Mouse (Mus musculus) heart, embryonic 16.5 days (tissue): ENCODE data around the gene Gfpt2. TPM values are rescaled to one million over a fixed set of nuclear protein-coding genes. Genes with fewer than 3 reads are reported as not detected.

Experiments used
- ATAC-seq: fragments of 200-750 bp; cut with Nextera tagmentation; replicated peaks from 2 replicates; pipeline ENCODE4 v1.8.0; 2017; ENCODE audit warnings: moderate number of reproducible peaks; ENCODE audit not compliant: insufficient read depth, low FRiP score; ENCODE audit errors: extremely low read depth
- H3K27ac ChIP-seq: fragments of 300-500 bp; sonication (generic); 2 replicates; pipeline ENCODE4 v1.5.1; 2014; ENCODE audit warnings: mild to moderate bottlenecking, low read length, control low read depth, moderate library complexity
- H3K27me3 ChIP-seq: fragments of 300-500 bp; sonication (generic); 2 replicates; pipeline ENCODE4 v1.6.1; 2014; ENCODE audit warnings: low read length, mixed read lengths; ENCODE audit not compliant: control insufficient read depth, insufficient read depth
- H3K36me3 ChIP-seq: fragments of 300-500 bp; sonication (generic); 2 replicates; pipeline ENCODE4 v1.6.1; 2014; ENCODE audit not compliant: control insufficient read depth, insufficient read depth
- H3K4me1 ChIP-seq: fragments of 300-500 bp; sonication (generic); 2 replicates; pipeline ENCODE4 v1.6.1; 2014; ENCODE audit warnings: low read length, mixed read lengths; ENCODE audit not compliant: control insufficient read depth, insufficient read depth
- H3K4me2 ChIP-seq: fragments of 300-500 bp; sonication (generic); 2 replicates; pipeline ENCODE4 v1.6.1; 2014; ENCODE audit warnings: low read depth, mild to moderate bottlenecking, control low read depth, low read length
- H3K4me3 ChIP-seq: fragments of 300-500 bp; sonication (generic); 2 replicates; pipeline ENCODE4 v1.5.1; 2014; ENCODE audit warnings: mild to moderate bottlenecking, control low read depth, low read length
- H3K9ac ChIP-seq: fragments of 300-500 bp; sonication (generic); 2 replicates; pipeline ENCODE4 v1.6.1; 2014; ENCODE audit warnings: low read length, control low read depth
- H3K9me3 ChIP-seq: fragments of 300-500 bp; sonication (generic); replicated peaks from 2 replicates; pipeline ENCODE4 v1.6.1; 2016; ENCODE audit warnings: low read length; ENCODE audit not compliant: control insufficient read depth
- WGBS: fragments of 180-500 bp; shearing (Covaris S2); extraction: QIAGEN DNeasy Blood & Tissue Kit; methylation state at CpG from one replicate; pipeline ENCODE4 v1.1.7; 2014; 5-methylcytosine and 5-hydroxymethylcytosine counted together
- polyA plus RNA-seq: library from polyadenylated mRNA; unstranded; fragments of >200 nt; fragmentation: Nextera tagmentation; extraction: Ambion mirVana; gene quantifications from 2 replicates; pipeline ENCODE4 v1.2.1, GENCODE M21; 2015

Gene Gfpt2
- polyA plus RNA-seq, 1 experiment from 2014 or later = 13.1 TPM

GRCm38 (mm10) chr11:49827243-49827642 lies 33.3 kb downstream of the Gfpt2 start:
- H3K4me1 ChIP-seq = peaks cover 5% of the 10 kb centered on the region; the same call in 1 of the 2 replicates
- H3K9me3 ChIP-seq = no peaks in the 10 kb centered on the region
- 60% methylated on average over 6 of the region's 6 CpGs for WGBS
- no peak overlapping the region for H3K9ac ChIP-seq
- no peak overlapping the region for H3K27ac ChIP-seq
- H3K36me3 ChIP-seq = 0 out of 2 replicates have a peak, but pooled peaks cover 2% of the 10 kb centered on the region
- no peak for ATAC-seq
- no peak overlapping the region for H3K4me3 ChIP-seq
- no peaks in the 10 kb centered on the region for H3K27me3 ChIP-seq
- H3K4me2 ChIP-seq = no peak overlapping the region

DNA sequence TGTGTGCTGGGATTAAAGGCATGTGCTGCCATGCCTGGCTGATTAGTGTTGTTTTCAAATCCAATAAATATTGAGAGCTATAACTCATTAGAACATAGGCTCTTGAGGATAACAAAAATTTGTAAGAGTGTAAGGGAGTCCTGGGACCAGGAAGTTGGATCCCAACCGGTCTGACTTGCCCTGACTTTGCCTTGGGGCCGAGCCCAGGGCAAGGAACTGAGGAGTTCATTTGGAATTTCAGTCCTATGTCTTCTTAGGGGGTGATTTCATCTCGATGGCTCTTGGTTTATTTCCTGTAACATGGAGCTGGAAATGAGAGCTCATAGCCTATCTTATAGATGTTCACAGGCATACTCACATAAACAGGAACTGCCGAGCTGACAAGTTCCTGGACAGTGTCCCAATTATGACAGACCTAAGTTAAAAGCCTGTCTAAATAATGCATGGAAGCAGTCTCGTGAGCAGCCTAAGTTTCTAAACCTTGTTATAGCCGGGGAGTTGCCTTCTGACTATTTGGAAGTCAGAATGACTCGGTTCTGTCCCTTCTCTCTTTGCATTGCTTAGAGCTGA lies 35.3 kb downstream of the Gfpt2 start:
- H3K4me1 ChIP-seq = peaks cover 5% of the 10 kb centered on the region; the same call in 1 of the 2 replicates
- H3K27me3 ChIP-seq = no peaks in the 10 kb centered on the region
- H3K36me3 ChIP-seq = peaks cover 2% of the 10 kb centered on the region; the same call in 1 of the 2 replicates
- WGBS = 45% methylated on average over 7 of the region's 7 CpGs
- H3K4me2 ChIP-seq = no peak overlapping the region
- no peak; the same call in 1 of the 2 replicates for ATAC-seq
- H3K9ac ChIP-seq = no peak overlapping the region
- no peaks in the 10 kb centered on the region for H3K9me3 ChIP-seq
- no peak overlapping the region for H3K4me3 ChIP-seq
- peak overlapping the region; percentile 35; the same call in 1 of the 2 replicates for H3K27ac ChIP-seq

GRCm38 (mm10) chr11:49831980-49832379 lies 38.0 kb downstream of the Gfpt2 start:
- Histone ChIP-seq H3K4me1 (peaks cover 5% of the 10 kb centered on the region; the same call in 1 of the 2 replicates), H3K4me2 (no peak overlapping the region), H3K9me3 (no peaks in the 10 kb centered on the region), H3K4me3 (no peak overlapping the region), H3K27me3 (no peaks in the 10 kb centered on the region), H3K36me3 (peaks cover 2% of the 10 kb centered on the region; the same call in 1 of the 2 replicates), H3K27ac (no peak overlapping the region), H3K9ac (no peak overlapping the region)
- ATAC-seq = no peak
- WGBS = 85% methylated on average over 12 of the region's 12 CpGs

DNA sequence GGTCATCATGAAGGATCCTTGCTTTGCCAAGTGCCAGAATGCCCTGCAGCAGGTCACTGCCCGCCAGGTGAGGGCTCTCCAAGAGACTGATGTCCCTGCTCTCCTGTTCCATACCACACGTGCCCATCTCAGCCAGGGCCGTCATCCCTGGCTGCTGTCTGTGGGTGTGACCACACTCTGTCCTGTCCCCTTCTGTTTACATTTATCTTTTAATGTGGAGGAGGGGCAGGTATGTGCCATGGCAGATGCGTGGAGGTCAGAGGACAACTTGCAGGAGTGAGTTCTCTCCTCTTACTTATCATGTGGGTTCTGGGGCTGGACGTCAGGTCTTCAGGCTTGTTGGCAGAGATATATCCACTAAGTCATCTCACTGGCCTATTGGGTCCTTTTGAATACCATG lies 39.0 kb downstream of the Gfpt2 start:
- WGBS = 77% methylated on average over 5 of the region's 5 CpGs
- Histone ChIP-seq H3K27me3 (no peaks in the 10 kb centered on the region), H3K4me1 (peaks cover 9% of the 10 kb centered on the region), H3K9ac (no peak overlapping the region), H3K4me2 (no peak overlapping the region), H3K9me3 (no peaks in the 10 kb centered on the region), H3K27ac (no peak overlapping the region), H3K4me3 (no peak overlapping the region), H3K36me3 (peaks cover 2% of the 10 kb centered on the region; the same call in 1 of the 2 replicates)
- ATAC-seq = no peak

GRCm38 (mm10) chr11:49834248-49834647 lies 40.3 kb downstream of the Gfpt2 start:
- no peak for ATAC-seq
- no peak overlapping the region for H3K4me3 ChIP-seq
- no peaks in the 10 kb centered on the region for H3K9me3 ChIP-seq
- 86% methylated on average over 6 of the region's 6 CpGs for WGBS
- H3K36me3 ChIP-seq = peaks cover 2% of the 10 kb centered on the region; the same call in 1 of the 2 replicates
- H3K27me3 ChIP-seq = no peaks in the 10 kb centered on the region
- H3K4me1 ChIP-seq = peaks cover 8% of the 10 kb centered on the region
- no peak overlapping the region for H3K27ac ChIP-seq
- H3K9ac ChIP-seq = no peak overlapping the region
- no peak overlapping the region for H3K4me2 ChIP-seq

DNA sequence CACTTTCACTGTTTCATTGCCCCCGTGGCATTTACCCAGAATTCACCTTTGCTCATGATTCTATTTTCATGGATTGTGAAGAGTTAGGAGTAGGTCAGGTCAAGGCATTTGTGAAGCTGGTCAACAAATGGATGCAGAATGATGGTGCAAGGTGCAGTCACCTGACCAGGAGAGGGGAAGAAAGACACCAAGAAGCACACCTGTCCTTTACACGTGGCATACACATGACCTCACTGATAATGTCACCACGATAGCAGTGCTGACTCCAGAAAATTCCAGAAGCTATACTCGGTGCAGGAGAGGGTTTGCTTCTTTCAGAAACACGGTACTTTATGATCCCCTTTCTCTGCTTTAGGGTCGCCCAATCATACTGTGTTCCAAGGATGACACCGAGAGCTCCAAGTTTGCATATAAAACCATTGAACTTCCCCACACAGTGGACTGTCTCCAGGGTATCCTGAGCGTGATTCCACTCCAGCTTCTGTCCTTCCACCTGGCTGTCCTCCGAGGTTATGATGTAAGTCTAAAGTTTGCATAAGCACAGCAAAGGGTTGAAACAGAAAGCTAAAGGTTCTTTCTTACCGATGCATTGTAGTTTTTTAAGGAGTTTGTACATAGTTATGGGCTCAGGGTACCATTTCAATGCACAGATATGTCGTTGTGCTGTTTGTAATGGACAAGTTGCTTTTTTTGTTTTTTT lies 41.4 kb downstream of the Gfpt2 start:
- Histone ChIP-seq H3K9me3 (no peaks in the 10 kb centered on the region), H3K27me3 (no peaks in the 10 kb centered on the region), H3K27ac (no peak overlapping the region), H3K4me3 (no peak overlapping the region), H3K4me2 (no peak overlapping the region), H3K36me3 (peaks cover 2% of the 10 kb centered on the region; the same call in 1 of the 2 replicates), H3K4me1 (peaks cover 6% of the 10 kb centered on the region), H3K9ac (no peak overlapping the region)
- ATAC-seq = no peak
- 89% methylated on average over 11 of the region's 11 CpGs for WGBS

DNA sequence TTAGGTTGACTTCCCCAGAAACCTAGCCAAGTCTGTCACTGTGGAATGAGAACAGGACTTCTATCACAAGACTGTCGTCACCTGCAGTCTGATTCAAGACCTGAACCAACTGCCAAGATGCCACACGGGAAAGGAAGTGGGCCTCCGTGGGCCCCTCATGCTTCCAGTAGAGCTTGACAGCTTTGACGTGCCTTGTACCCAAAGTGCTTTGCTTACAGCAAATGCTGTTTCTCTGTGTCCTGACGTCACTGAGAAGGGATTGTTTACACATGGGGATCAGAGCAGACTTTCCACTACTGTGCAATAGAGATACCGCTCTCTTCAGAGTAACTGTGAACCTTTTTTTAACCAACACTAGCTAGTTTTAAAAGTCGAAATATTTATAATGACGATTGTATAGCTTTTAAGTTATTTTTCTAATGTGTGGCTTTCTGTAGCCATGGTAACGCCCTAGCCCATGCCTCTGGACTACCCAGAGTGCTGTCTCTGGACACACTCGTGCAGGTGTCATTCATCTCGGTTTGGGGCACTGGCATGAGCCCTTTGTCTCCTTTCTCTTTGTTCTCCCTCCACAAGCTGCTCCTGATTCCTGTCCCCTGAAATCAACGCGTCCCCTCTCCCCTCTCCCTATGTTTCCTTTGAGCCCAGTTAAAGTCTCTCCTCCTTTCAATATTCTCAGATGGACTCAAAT lies 43.9 kb downstream of the Gfpt2 start:
- Histone ChIP-seq H3K4me3 (no peak overlapping the region), H3K9ac (no peak overlapping the region), H3K27me3 (no peaks in the 10 kb centered on the region), H3K36me3 (peaks cover under 1% of the 10 kb centered on the region; the same call in 1 of the 2 replicates), H3K27ac (no peak overlapping the region; the same call in 1 of the 2 replicates), H3K9me3 (no peaks in the 10 kb centered on the region), H3K4me1 (peaks cover 6% of the 10 kb centered on the region), H3K4me2 (no peak overlapping the region)
- 43% methylated on average over 13 of the region's 13 CpGs for WGBS
- ATAC-seq = peak; percentile 67

DNA sequence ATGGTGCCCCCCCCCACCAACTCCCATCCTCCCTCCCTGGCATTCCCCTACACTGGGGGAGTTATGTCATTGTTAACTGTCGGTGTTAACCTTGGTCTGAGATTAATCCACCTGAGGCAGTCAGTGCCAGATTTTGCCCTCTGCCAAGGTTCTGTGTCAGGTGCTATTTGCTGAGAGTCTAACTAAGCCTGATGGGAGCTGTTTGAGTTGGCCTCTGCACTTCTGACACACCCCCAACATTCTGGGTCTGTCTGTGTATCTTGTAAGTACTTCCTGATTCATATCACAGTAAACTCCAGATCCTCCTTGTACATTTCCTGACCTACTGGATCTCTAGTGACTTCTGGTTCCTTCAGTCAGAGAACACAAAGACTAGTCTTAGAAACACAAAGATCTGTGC lies 46.7 kb downstream of the Gfpt2 start:
- H3K4me2 ChIP-seq = no peak overlapping the region
- no peaks in the 10 kb centered on the region for H3K9me3 ChIP-seq
- no peak overlapping the region for H3K27ac ChIP-seq
- H3K9ac ChIP-seq = no peak overlapping the region
- 40% methylated on average over 1 of the region's 1 CpGs for WGBS
- H3K36me3 ChIP-seq = no peaks in the 10 kb centered on the region
- no peak overlapping the region for H3K4me3 ChIP-seq
- no peaks in the 10 kb centered on the region for H3K27me3 ChIP-seq
- H3K4me1 ChIP-seq = peaks cover 6% of the 10 kb centered on the region
- ATAC-seq = no peak

GRCm38 (mm10) chr11:49841886-49842285 lies 47.9 kb downstream of the Gfpt2 start:
- H3K9ac ChIP-seq = no peak overlapping the region
- H3K9me3 ChIP-seq = no peaks in the 10 kb centered on the region
- peaks cover 6% of the 10 kb centered on the region for H3K4me1 ChIP-seq
- H3K27ac ChIP-seq = no peak overlapping the region
- 77% methylated on average over 1 of the region's 1 CpGs for WGBS
- no peak for ATAC-seq
- no peaks in the 10 kb centered on the region for H3K27me3 ChIP-seq
- no peaks in the 10 kb centered on the region for H3K36me3 ChIP-seq
- H3K4me3 ChIP-seq = no peak overlapping the region
- no peak overlapping the region for H3K4me2 ChIP-seq
